Mouse (Mus musculus) liver, adult (tissue): ENCODE measurements at regions not wholly inside any gene's neighbourhood (a gene's known extent, or its start where the extent isn't known, plus 50 kb on each side); places are given as distances from the start of the nearest gene placed in this dataset.

Experiments used
- GATA4 ChIP-seq: IDR thresholded peaks from 2 replicates; pipeline ENCODE4 v1.6.1; 2014; ENCODE audit warnings: mild to moderate bottlenecking, low read length; ENCODE audit not compliant: insufficient replicate concordance

DNA sequence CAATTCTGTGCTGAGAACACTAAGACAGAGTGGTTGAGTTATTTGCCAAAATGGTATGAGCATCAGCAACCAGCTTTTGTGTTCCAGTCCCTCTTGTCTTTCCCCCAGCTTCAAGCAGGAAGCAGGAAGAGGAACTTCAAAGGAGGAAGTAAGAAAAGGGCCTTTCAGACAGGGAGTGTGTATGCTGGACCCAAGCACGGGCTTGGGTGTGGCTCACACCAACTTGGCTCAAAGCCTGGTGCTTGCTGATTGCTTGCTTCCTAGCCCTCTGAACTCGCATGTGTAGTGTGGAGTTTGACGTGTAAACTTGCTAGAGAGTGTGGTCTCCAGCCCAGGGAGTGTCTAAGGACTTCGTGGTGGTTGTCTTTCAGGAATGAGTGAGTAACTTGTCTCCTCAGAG is 141.0 kb upstream of the Jun start:
- no peak for TF ChIP-seq GATA4

- no peak for TF ChIP-seq GATA4
Measured at GRCm38 (mm10) chr4:95193473-95193872, 141.5 kb upstream of the Jun start.

- TF ChIP-seq GATA4: no peak
Measured at GRCm38 (mm10) chr4:95194621-95195455, 142.8 kb upstream of the Jun start.

- no peak for TF ChIP-seq GATA4
Measured at GRCm38 (mm10) chr4:95196106-95196505, 144.1 kb upstream of the Jun start.

- no peak for TF ChIP-seq GATA4
Measured at GRCm38 (mm10) chr4:95197077-95197711, 145.2 kb upstream of the Jun start.

- TF ChIP-seq GATA4: no peak
Measured at GRCm38 (mm10) chr4:95199394-95199793, 147.4 kb upstream of the Jun start.

DNA sequence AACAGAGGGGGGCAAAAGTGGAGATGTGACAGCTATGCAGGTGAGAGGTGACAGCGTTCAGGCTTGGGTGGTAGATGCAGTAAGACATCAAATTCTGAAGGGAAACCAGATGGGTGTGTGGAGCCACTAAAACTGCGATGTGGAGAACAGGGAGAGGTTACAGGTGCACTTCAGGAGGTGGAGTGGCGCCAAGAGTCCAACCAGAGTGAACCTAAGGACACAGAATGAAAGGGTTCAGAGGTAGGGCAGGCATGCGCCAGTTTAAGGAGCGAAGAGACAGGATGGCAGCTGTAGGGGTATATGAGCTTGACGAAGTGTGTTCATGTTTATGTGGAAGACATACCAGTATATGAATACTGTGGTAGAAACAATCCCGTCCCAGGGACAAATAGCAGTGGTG is 148.1 kb upstream of the Jun start:
- TF ChIP-seq GATA4: no peak

DNA sequence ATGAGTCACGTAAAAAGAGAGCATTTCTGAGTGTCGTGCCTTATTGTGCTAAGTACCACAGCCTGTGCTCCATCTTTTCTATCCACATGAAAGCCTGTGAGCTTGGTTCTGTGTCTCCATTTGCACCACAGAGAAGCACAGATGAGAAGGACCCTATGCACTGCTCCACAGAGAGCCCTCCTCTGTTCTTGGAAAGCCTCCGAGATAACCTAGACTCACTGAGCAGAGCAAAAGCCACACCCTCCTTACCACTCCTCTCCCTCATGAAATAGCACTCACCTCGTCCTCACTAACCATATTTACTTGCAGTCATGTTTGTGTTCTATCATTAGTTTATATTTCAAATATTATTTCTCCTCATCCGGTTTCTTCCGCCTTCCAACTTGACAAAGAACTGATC is 150.5 kb upstream of the Jun start:
- no peak for TF ChIP-seq GATA4

DNA sequence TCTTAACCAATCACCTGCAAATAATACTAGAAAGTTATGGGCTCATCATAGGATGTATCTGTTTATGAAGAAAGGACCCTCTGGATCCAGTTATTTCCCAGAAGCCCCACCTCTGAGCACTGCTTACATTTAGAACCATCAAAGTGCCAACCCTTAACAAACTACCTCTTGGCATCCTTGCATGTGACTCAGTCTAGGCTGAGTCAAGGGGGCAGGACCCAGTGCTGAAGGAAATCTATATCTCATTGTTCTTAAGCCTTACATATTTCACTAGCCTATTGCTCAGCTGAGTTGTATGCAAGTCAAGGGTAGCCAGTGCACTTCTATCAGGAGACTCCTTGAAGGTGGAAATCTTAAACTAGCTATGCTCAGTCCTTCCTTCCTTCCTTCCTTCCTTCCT is 151.6 kb upstream of the Jun start:
- TF ChIP-seq GATA4: no peak

DNA sequence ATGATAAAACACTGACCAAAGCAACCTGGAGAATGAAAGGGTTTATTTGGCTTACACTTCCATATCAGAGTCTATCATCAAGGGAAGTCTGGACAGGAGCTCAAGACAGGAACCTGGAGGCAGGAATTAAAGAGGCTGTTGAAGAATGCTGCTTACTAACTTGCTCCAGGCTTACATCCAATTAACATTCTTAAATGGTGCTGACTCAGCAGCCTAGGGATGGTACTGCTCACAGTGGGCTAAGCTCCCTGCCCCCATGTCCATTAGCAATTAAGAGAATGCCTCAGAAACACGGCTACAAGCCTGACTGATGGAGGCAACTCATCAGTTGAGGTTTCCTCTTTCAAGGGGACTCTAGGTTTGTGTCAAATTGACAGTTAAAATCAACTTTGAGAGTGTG is 153.3 kb upstream of the Jun start:
- TF ChIP-seq GATA4: no peak

- no peak for TF ChIP-seq GATA4
Measured at GRCm38 (mm10) chr4:95207783-95208182, 155.8 kb upstream of the Jun start.

- TF ChIP-seq GATA4: no peak
Measured at GRCm38 (mm10) chr4:95208827-95209226, 156.8 kb upstream of the Jun start.

DNA sequence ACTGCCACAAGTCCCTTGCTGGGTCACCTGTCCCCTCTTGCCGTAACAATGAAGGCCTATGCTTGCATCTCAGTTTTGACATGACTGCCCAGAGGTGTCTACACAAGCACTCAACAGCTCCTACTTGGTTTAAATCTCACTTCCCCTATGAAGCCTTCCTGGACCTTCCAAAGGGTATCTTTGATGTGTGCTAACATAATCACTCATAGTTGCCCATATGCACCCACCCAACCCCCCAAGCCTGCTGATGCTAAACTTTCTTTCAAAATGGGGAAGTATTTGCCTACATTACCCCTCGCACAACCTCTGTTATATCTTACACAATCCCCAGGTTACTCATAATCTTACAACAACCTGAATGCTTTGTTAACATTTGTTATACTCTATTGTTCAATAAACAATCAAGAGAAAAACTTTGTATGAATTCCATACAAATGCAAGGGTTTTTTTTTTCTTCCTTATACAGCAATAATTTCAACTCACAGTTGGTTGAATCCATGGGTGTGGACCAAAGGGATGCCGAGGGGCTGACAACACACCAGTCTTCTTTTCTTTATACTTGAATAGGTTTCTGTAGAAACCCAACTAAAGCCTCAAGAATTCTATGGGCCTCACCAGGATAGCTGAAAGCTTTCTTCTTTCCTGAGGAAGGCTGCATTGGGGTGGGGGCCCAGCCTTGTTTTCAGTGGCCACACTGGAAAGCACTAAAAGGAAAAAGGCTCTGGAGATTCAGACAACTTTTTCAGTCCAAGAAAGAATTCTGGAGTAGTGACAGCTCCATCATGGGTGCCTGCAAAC is 157.5 kb upstream of the Jun start:
- TF ChIP-seq GATA4: no peak

- TF ChIP-seq GATA4: no peak
Measured at GRCm38 (mm10) chr4:95212561-95212960, 160.5 kb upstream of the Jun start.

DNA sequence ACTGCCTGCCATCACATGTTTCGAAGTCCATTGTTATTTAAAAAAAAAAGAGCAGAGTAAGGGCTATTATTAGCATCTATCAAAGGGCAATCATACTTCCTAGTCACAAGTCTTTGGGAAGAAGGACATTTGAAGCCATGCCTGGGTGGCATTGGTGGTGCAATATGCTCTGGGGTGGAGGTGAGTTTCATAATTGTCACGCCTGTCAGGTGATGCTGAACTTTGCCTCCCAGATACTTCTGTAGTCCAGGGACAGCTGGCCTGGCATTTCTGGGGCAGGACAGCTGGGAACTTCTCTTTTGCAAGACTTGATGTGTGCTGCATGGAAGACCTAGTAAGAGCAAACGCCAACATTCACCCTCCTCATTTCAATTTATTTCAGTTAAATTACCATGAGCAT is 161.0 kb upstream of the Jun start:
- peak; percentile 33; the same call in 1 of the 2 replicates for TF ChIP-seq GATA4

DNA sequence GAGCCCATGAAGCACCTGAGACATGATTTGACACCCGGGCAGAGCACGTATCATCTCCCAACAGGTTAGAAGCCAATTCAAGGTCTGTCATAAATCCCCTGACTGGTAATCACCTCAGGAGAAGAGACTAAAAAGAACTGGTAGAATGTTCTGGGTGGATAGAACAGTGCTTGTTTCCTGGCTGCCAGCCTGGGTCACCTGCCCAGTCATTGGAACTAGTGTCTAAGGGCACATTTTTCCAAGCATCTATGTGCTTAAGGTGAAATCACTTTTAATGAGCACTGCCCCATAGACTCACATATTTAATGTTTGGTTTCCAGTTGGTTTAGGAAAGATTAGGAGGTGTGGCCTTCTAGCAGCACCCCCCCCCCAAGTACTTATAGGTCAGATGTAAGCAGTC is 162.0 kb upstream of the Jun start:
- no peak for TF ChIP-seq GATA4
